Mouse (Mus musculus) liver, embryonic 16.5 days (tissue): Measurements from ENCODE around the gene Kmt2d. TPM values are rescaled to one million over a fixed set of nuclear protein-coding genes. Genes with fewer than 3 reads are reported as not detected.

Experiments
- ATAC-seq: fragments of 200-750 bp; cut with Nextera tagmentation; 2 replicates; pipeline ENCODE4 v1.8.0; 2017; ENCODE audit warnings: low read depth, mild to moderate bottlenecking, moderate number of reproducible peaks, moderate library complexity
- H3K27ac ChIP-seq: fragments of 300-500 bp; sonication (generic); 2 replicates; pipeline ENCODE4 v1.5.1; 2014; ENCODE audit warnings: mild to moderate bottlenecking, low read length
- H3K27me3 ChIP-seq: fragments of 300-500 bp; sonication (generic); 2 replicates; pipeline ENCODE4 v1.6.1; 2014; ENCODE audit warnings: low read depth, low read length, mixed read lengths; ENCODE audit not compliant: control insufficient read depth, insufficient read depth
- H3K36me3 ChIP-seq: fragments of 300-500 bp; sonication (generic); 2 replicates; pipeline ENCODE4 v1.6.1; 2014; ENCODE audit warnings: mild to moderate bottlenecking; ENCODE audit not compliant: control insufficient read depth, insufficient read depth
- H3K4me1 ChIP-seq: fragments of 300-500 bp; sonication (generic); 2 replicates; pipeline ENCODE4 v1.6.1; 2014; ENCODE audit warnings: low read depth, low read length, mixed read lengths; ENCODE audit not compliant: control insufficient read depth
- H3K4me2 ChIP-seq: fragments of 300-500 bp; sonication (generic); 2 replicates; pipeline ENCODE4 v1.6.1; 2014; ENCODE audit warnings: low read depth, low read length, mixed read lengths
- H3K4me3 ChIP-seq: fragments of 300-500 bp; sonication (generic); 2 replicates; pipeline ENCODE4 v1.5.1; 2014; ENCODE audit warnings: low read depth, mild to moderate bottlenecking, low read length
- H3K9ac ChIP-seq: fragments of 300-500 bp; sonication (generic); 2 replicates; pipeline ENCODE4 v1.6.1; 2014; ENCODE audit warnings: low read depth, low read length
- H3K9me3 ChIP-seq: fragments of 300-500 bp; sonication (generic); replicated peaks from 2 replicates; pipeline ENCODE4 v1.6.1; 2016; ENCODE audit warnings: low read length; ENCODE audit not compliant: control insufficient read depth
- WGBS: fragments of 180-500 bp; shearing (Covaris S2); extraction: QIAGEN DNeasy Blood & Tissue Kit; methylation state at CpG from one replicate; pipeline ENCODE4 v1.1.7; 2014; ENCODE audit not compliant: insufficient replicate concordance; 5-methylcytosine and 5-hydroxymethylcytosine counted together
- polyA plus RNA-seq: library from polyadenylated mRNA; unstranded; fragments of >200 nt; fragmentation: Nextera tagmentation; extraction: Ambion mirVana; gene quantifications from 2 replicates; pipeline ENCODE4 v1.2.1, GENCODE M21; 2015

Gene Kmt2d
- polyA plus RNA-seq, 1 experiment from 2014 or later = 4.0 TPM

DNA sequence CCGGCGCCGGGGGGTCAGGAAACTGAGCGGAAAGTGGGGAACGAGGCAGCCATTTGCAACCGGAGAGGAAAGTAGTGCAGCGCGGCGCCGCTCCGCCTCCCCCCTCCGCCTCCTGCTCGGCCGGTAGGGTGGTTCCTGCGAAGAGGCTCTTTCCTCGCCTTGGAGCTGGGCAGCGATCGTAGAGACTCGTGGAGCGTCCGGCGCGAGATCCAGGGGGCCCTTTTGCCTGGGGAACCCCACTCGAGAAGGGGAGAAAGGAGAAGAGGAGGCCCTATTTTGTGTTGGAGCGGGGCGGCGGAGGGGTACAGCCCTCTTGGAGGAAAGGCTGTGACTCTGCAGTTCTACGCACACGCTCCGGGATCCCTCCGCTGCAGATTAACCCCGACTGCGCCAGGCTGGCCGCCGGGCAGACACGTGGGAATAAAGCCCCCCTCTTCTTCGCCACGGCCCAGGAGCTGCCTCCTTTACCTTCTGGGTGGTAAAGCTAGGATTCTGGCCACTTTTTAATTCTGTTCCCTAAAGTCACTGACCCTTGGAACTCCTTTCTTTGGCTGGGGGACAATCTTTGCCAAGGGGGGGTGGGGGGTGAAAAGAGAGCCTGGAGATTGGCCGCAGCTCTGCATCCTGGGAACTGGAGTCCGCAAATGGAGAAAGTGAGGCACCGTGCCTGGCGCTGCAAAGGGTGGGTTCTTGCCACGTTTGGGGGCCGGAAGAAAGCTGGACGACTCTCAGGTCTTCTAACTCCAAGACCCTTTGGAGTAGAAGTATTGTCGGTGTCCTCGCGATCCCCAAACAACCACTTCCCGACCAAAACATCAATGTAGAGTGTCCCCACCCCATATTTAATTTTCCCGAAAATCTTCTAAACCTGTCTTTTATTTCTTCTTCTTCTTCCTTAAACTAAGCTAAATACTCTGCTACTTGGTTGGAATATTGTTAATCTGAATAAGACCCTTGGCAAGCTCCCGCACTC is 1.2 kb upstream of the Kmt2d start:
- peak; percentile 81 for ATAC-seq
- Histone ChIP-seq H3K4me1 (peaks cover 41% of the 10 kb centered on the region), H3K27ac (peak overlapping the region; percentile 92), H3K9ac (peak overlapping the region; percentile 98), H3K9me3 (no peaks in the 10 kb centered on the region), H3K27me3 (no peaks in the 10 kb centered on the region), H3K36me3 (no peaks in the 10 kb centered on the region), H3K4me2 (peak overlapping the region; percentile 91), H3K4me3 (peak overlapping the region; percentile 95)
- 1% methylated on average over 51 of the region's 51 CpGs for WGBS

DNA sequence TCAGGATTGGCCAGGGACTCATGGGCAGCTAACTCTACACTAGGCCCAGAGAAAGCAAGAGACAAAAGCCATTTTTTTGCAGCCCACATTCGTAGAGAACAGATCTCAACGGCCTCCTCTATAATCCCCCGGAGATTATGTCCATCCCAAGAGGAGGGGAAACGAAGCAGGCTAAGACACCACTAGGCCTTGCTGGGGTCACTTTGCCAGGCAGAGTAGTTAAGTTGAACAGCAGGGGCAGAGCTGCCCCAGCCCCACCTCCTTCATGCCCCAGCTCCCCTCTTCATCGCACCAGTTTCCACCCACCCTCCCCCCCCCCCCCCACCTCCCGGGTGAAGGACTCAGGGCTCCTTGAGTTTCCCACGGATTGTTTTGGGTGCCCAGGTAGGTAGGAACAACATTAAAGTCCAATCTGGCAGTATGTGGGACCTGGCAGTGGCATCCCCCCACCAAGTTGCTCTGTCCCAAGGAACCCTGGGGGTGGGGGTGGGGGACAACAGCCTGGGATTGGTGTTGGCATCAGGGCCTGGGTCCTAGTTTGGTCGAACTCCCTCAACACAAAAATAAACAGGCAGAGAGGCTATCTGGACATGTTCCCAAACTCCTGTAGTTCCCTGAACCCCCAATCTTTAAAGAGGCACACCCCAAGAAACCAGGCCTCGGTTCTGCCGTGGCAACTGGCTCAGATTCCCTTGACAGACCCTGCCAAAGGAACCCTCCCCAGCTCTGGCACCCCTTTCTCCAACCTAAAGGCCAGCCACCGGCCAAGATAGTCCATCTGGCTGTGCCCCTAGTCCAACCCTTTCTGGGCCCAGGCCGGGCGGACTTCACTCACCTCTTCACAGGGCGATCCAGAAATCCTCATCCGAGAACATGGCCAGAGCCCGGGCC is 580 bp downstream of the Kmt2d start:
- Histone ChIP-seq H3K4me3 (peak overlapping the region; percentile 95), H3K27me3 (no peaks in the 10 kb centered on the region), H3K36me3 (peaks cover 12% of the 10 kb centered on the region), H3K4me2 (peak overlapping the region; percentile 91), H3K4me1 (peaks cover 44% of the 10 kb centered on the region), H3K9ac (peak overlapping the region; percentile 98), H3K9me3 (no peaks in the 10 kb centered on the region), H3K27ac (peak overlapping the region; percentile 92)
- 2% methylated on average over 16 of the region's 16 CpGs for WGBS
- ATAC-seq = no peak

- 8% methylated on average over 8 of the region's 8 CpGs for WGBS
- Histone ChIP-seq H3K27ac (peak overlapping the region; percentile 92), H3K36me3 (peaks cover 21% of the 10 kb centered on the region), H3K9ac (peak overlapping the region; percentile 98), H3K4me1 (peaks cover 44% of the 10 kb centered on the region), H3K9me3 (no peaks in the 10 kb centered on the region), H3K4me3 (peak overlapping the region; percentile 95), H3K4me2 (peak overlapping the region; percentile 91), H3K27me3 (no peaks in the 10 kb centered on the region)
- no peak for ATAC-seq
These were observed 1.4 kb downstream of the Kmt2d start for GRCm38 (mm10) chr15:98869342-98870178.

DNA sequence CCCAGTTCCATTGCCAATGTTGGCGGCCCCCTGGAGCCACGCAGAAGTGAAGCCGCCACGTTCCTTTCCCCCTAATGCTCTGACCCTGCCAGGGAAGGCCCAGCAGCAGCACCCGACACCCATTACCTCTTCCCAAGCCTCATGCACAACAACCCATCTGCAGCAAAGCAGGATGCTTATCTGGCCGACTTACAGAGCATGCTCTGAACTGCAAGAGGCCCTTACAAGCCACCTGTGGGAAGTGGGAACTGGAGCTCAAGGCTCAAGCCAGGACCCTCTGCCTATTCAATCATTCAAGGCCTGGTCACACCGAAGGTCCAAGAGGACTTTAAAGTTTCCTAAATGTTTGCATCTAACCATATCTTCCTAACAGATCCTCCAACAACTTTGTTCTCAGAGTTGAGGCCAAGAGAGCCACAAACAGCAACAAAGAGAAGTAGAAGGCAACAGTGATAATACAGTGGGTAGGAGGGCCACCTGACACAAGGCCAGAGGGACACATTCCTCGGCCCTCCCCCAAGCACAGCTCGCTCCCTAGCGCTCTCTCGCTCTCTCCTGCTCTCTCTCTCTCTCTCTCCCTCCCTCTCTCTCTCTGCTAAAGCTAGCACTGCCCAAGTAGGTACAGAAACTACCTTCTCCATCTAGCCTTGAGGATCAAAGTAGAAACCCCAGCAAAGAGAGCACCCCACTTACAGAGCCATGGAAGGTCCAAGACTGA is 2.5 kb downstream of the Kmt2d start:
- no peaks in the 10 kb centered on the region for H3K9me3 ChIP-seq
- peak overlapping the region; percentile 98 for H3K9ac ChIP-seq
- 27% methylated on average over 11 of the region's 11 CpGs for WGBS
- H3K27ac ChIP-seq = peak overlapping the region; percentile 92
- no peak for ATAC-seq
- H3K4me2 ChIP-seq = peak overlapping the region; percentile 91
- peak overlapping the region; percentile 95 for H3K4me3 ChIP-seq
- peaks cover 31% of the 10 kb centered on the region for H3K36me3 ChIP-seq
- peaks cover 44% of the 10 kb centered on the region for H3K4me1 ChIP-seq
- H3K27me3 ChIP-seq = no peaks in the 10 kb centered on the region

DNA sequence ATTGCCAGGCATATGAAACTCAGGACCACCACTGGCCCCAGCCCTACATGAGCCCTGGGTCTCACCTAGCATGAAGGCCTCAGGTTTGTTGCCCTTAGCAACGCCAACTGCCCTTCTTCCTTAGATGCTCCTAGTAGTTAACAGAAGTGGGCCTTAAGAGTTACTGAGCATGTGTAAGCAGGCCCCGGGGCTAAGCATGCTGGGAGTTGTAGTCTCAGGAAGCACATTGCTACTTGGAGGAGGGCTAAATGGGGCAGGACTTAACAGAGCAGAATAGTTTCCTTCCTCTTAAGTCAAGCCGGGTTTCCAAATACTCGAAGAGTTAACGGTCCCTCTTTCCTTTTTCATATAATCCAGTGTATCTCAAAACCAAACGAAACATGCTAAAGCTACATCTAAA is 3.7 kb downstream of the Kmt2d start:
- H3K27ac ChIP-seq = peak overlapping the region; percentile 62
- H3K9ac ChIP-seq = no peak overlapping the region
- H3K4me3 ChIP-seq = peak overlapping the region; percentile 95
- peak overlapping the region; percentile 91 for H3K4me2 ChIP-seq
- 22% methylated on average over 6 of the region's 6 CpGs for WGBS
- ATAC-seq = no peak
- H3K27me3 ChIP-seq = no peaks in the 10 kb centered on the region
- peaks cover 35% of the 10 kb centered on the region for H3K4me1 ChIP-seq
- no peaks in the 10 kb centered on the region for H3K9me3 ChIP-seq
- peaks cover 42% of the 10 kb centered on the region for H3K36me3 ChIP-seq

DNA sequence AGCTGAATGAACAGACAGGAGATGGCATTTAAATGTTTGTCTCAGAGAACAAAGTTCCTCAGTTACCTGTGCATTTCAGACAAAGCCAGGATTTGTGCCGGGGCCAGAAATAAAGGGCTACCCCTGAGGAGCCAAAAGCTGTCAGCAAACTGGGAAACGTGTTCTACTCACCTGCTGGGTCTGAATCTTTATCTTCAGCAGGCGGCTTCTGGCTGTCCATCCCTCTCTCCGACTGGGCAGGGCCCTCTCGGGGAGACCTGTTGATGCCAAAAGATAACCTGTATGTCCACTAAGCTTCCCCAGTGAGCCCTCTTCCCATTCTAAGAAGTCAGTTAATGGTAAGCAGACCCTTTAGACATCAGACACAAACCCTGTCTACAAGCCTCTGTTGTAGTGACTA is 4.5 kb downstream of the Kmt2d start:
- WGBS = 73% methylated on average over 5 of the region's 5 CpGs
- Histone ChIP-seq H3K4me2 (no peak overlapping the region), H3K4me3 (no peak overlapping the region), H3K36me3 (peaks cover 50% of the 10 kb centered on the region), H3K27ac (no peak overlapping the region), H3K4me1 (peaks cover 35% of the 10 kb centered on the region), H3K9me3 (no peaks in the 10 kb centered on the region), H3K9ac (no peak overlapping the region), H3K27me3 (no peaks in the 10 kb centered on the region)
- ATAC-seq = no peak

DNA sequence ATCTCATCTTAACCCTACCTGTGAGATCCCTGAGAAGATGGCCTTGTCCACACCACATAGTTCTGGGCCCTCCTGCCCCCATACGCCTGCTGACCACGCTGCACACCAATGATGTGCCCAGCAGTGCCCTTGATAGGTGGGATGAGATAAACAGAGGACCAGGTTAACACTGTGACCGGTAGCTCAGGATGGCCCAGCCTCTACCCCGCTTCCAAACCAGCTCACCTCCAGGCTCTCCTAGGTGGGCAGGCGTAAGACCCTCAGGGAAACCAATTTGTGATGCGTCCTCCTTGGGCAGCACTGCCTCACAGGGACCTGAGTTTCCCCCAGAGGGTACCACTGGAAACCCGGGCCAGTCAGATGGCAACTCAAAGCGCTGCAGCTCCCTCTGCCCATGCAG is 5.2 kb downstream of the Kmt2d start:
- ATAC-seq = no peak
- Histone ChIP-seq H3K4me3 (no peak overlapping the region), H3K9me3 (no peaks in the 10 kb centered on the region), H3K27me3 (no peaks in the 10 kb centered on the region), H3K4me2 (no peak overlapping the region), H3K27ac (no peak overlapping the region), H3K36me3 (peaks cover 57% of the 10 kb centered on the region), H3K4me1 (peaks cover 35% of the 10 kb centered on the region), H3K9ac (no peak overlapping the region)
- 86% methylated on average over 8 of the region's 8 CpGs for WGBS

GRCm38 (mm10) chr15:98864951-98865350 is 6.1 kb downstream of the Kmt2d start:
- Histone ChIP-seq H3K4me3 (no peak overlapping the region), H3K4me1 (peaks cover 31% of the 10 kb centered on the region), H3K9ac (no peak overlapping the region), H3K9me3 (no peaks in the 10 kb centered on the region), H3K27me3 (no peaks in the 10 kb centered on the region), H3K36me3 (peaks cover 65% of the 10 kb centered on the region), H3K4me2 (no peak overlapping the region), H3K27ac (no peak overlapping the region)
- WGBS = 94% methylated on average over 6 of the region's 6 CpGs
- no peak for ATAC-seq
